In the genomic region with DNA sequence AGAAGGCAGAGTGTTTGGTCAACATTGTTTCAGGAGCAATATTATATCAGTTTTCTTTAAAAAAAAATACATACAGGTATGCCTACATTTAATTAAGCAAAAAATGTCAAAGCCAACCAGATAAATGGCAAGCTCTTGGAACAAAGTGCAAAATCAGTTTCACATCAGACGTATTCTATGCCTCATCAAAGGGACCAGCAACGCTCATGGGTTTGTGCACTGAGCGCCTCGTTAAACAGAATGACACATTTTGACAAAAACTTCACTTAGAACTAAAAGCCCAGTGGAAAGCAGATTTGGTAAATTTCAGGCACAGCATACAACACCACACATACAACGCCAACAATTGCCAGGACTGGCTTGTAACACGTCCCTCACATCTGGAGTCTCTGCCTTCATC, we compare ENCODE assay signal across 22 mouse cellular contexts.
"Had no signal": no experiment of that assay in that cellular context is flagged by ENCODE, and none has a peak within 500 bp of the region (broad histone marks: within the 10 kb centered on the region; RNA-seq: fewer than 3 reads in every experiment).

No protein-coding gene starts in this region.

- H3K27me3 ChIP-seq: heart, embryonic 12.5 days; hindbrain, embryonic 13.5 days; hindbrain, embryonic 15.5 days; intestine, embryonic 15.5 days; limb, embryonic 13.5 days; limb, embryonic 15.5 days; liver, embryonic 12.5 days had no signal

- H3K4me1 ChIP-seq: heart, embryonic 12.5 days; hindbrain, embryonic 13.5 days; hindbrain, embryonic 15.5 days; intestine, embryonic 15.5 days; limb, embryonic 13.5 days; limb, embryonic 15.5 days had no signal

- H3K9me3 ChIP-seq: heart, embryonic 12.5 days; hindbrain, embryonic 13.5 days; hindbrain, embryonic 15.5 days; intestine, embryonic 15.5 days; limb, embryonic 13.5 days; limb, embryonic 15.5 days; liver, embryonic 12.5 days had no signal

- DNase-seq: gastrocnemius, postnatal 14 days; gastrocnemius, postnatal 36 days; heart, adult 11 months; heart, adult 2 months; heart, postnatal 14 days; heart, postnatal 36 days; kidney, adult 18-20 months; kidney, adult 8-10 months; kidney, postnatal 10 days; kidney, postnatal 25 days; layer of hippocampus, adult 9-11 months; layer of hippocampus, postnatal 36 days had no signal

- ATAC-seq: hindbrain, postnatal 0 days; inflammation-experienced regulatory T-cells, adult 6 months; intestine, embryonic 15.5 days; intestine, postnatal 0 days; liver, embryonic 12.5 days had no signal

- H3K27ac ChIP-seq: heart, adult 2 months; hindbrain, embryonic 13.5 days; hindbrain, embryonic 15.5 days; hindbrain, postnatal 0 days; intestine, embryonic 15.5 days; limb, embryonic 13.5 days; limb, embryonic 15.5 days; liver, embryonic 12.5 days had no signal

- H3K4me3 ChIP-seq: heart, adult 2 months; heart, embryonic 12.5 days; hindbrain, embryonic 13.5 days; hindbrain, embryonic 15.5 days; intestine, embryonic 15.5 days; limb, embryonic 13.5 days; limb, embryonic 15.5 days; liver, embryonic 12.5 days had no signal
